Mouse (Mus musculus) left cerebral cortex, adult 2 months (tissue): ENCODE results near the gene Rasa3. TPM values are rescaled to one million over a fixed set of nuclear protein-coding genes. Genes with fewer than 3 reads are reported as not detected.

Experiments
- DNase-seq, 2 experiments: peaks; one replicate each; pipeline ENCODE4 v3.0.0; 2021 to 2022; ENCODE audit warnings: low spot score in 2 of 2, mixed read lengths in 1 of 2; ENCODE audit errors: extremely low spot score in 1 of 2
- H3K27ac ChIP-seq: fragments of 200-600 bp; 2 replicates; pipeline ENCODE4 v1.8.1; 2022
- H3K4me3 ChIP-seq: fragments of 200-600 bp; 2 replicates; pipeline ENCODE4 v1.8.1; 2022
- CTCF ChIP-seq: fragments of 200-600 bp; IDR thresholded peaks from 2 replicates; pipeline ENCODE4 v1.8.1; 2022; ENCODE audit warnings: antibody characterized with exemption, mild to moderate bottlenecking, moderate library complexity
- intact Hi-C: fragments of 180-260 bp; cut with DNase I; formaldehyde crosslinking; loops from one replicate; pipeline ENCODE4 v1.15.1; 2025
- total RNA-seq, 2 experiments: library from RNA; stranded (reverse); gene quantifications; 2 replicates each; pipeline ENCODE4 v1.2.3; 2021

Rasa3 gene
- total RNA-seq, 2 experiments from 2014 or later = 62.3 to 69.4 TPM

- no peak for TF ChIP-seq CTCF
- DNase-seq = no peak
- intact Hi-C loops = loop anchor here (1.0 kb wide), 1 partner anchor 16 kb away; no protein-coding TSS in a partner anchor
- H3K4me3 ChIP-seq = no peak overlapping the region
- peak overlapping the region; percentile 80 for H3K27ac ChIP-seq
Measured at GRCm38 (mm10) chr8:13625281-13625970, 52.0 kb downstream of the Rasa3 start.

- no peak overlapping the region for H3K4me3 ChIP-seq
- DNase-seq = peak in 1 of 2 experiments; percentile 70
- peak overlapping the region; percentile 80 for H3K27ac ChIP-seq
- TF ChIP-seq CTCF = no peak
- intact Hi-C loops = loop anchor here (1.0 kb wide), 1 partner anchor 16 kb away; no protein-coding TSS in a partner anchor
Measured at GRCm38 (mm10) chr8:13624863-13625262, 52.5 kb downstream of the Rasa3 start.

GRCm38 (mm10) chr8:13623911-13624421 is 53.4 kb downstream of the Rasa3 start:
- DNase-seq = no peak
- TF ChIP-seq CTCF = no peak
- H3K4me3 ChIP-seq = no peak overlapping the region
- intact Hi-C loops = no loop called here
- peak overlapping the region; percentile 80 for H3K27ac ChIP-seq

GRCm38 (mm10) chr8:13623038-13623750 is 54.2 kb downstream of the Rasa3 start:
- no peak for DNase-seq

GRCm38 (mm10) chr8:13620226-13620920 is 57.0 kb downstream of the Rasa3 start:
- Histone ChIP-seq H3K27ac (no peak overlapping the region), H3K4me3 (no peak overlapping the region)
- intact Hi-C loops = no loop called here
- no peak for DNase-seq
- no peak for TF ChIP-seq CTCF

More at GRCm38 (mm10) chr8:13623038-13623750, 54.2 kb downstream of the Rasa3 start:
- TF ChIP-seq CTCF = no peak
- no peak overlapping the region for H3K4me3 ChIP-seq
- H3K27ac ChIP-seq = peak overlapping the region; percentile 80
- intact Hi-C loops = no loop called here

- DNase-seq = no peak
- intact Hi-C loops = no loop called here
- no peak overlapping the region for H3K4me3 ChIP-seq
- no peak for TF ChIP-seq CTCF
- peak overlapping the region; percentile 51 for H3K27ac ChIP-seq
Measured at GRCm38 (mm10) chr8:13616831-13617505, 60.4 kb downstream of the Rasa3 start.

- intact Hi-C loops = no loop called here
- no peak for DNase-seq
- no peak for TF ChIP-seq CTCF
- H3K4me3 ChIP-seq = no peak overlapping the region
- H3K27ac ChIP-seq = peak overlapping the region; percentile 33
Measured at GRCm38 (mm10) chr8:13614924-13615391, 62.4 kb downstream of the Rasa3 start.

- no peak overlapping the region for H3K4me3 ChIP-seq
- no peak for DNase-seq
- TF ChIP-seq CTCF = no peak
- intact Hi-C loops = no loop called here
- peak overlapping the region; percentile 33 for H3K27ac ChIP-seq
Measured at GRCm38 (mm10) chr8:13614136-13614535, 63.3 kb downstream of the Rasa3 start.

GRCm38 (mm10) chr8:13611702-13612101 is 65.7 kb downstream of the Rasa3 start:
- TF ChIP-seq CTCF = no peak
- intact Hi-C loops = loop anchor here (1.0 kb wide), 1 partner anchor 33 kb away; no protein-coding TSS in a partner anchor
- H3K27ac ChIP-seq = peak overlapping the region; percentile 33; the same call in 1 of the 2 replicates
- no peak overlapping the region for H3K4me3 ChIP-seq
- DNase-seq = peak; percentile 47 to 52

- no peak overlapping the region for H3K4me3 ChIP-seq
- DNase-seq = no peak
- TF ChIP-seq CTCF = no peak
- no peak overlapping the region; the same call in 1 of the 2 replicates for H3K27ac ChIP-seq
- intact Hi-C loops = no loop called here
Measured at GRCm38 (mm10) chr8:13609971-13610370, 67.4 kb downstream of the Rasa3 start.

GRCm38 (mm10) chr8:13608946-13609345 is 68.5 kb downstream of the Rasa3 start:
- Histone ChIP-seq H3K4me3 (no peak overlapping the region), H3K27ac (no peak overlapping the region)
- DNase-seq = no peak
- no peak for TF ChIP-seq CTCF
- intact Hi-C loops = no loop called here
